ENCODE assay signal across 23 mouse cellular contexts in genomic region chr8:3309636-3310035, GRCm38 (mm10). TPM values are rescaled to one million over a fixed set of nuclear protein-coding genes. Genes with fewer than 3 reads are reported as not detected.
A peak's percentile ranks its signal among the peaks of the same experiment; 100 is the strongest.
DNase-seq lines count a peak whose midpoint lies in the region; TF ChIP-seq lines count a peak whose summit lies in the region.
"Had no signal": no experiment of that assay in that cellular context is flagged by ENCODE, and none has a peak within 500 bp of the region (broad histone marks: within the 10 kb centered on the region; RNA-seq: fewer than 3 reads in every experiment).

No protein-coding gene starts in this region.

- no peak for TF ChIP-seq CTCF in MEL (IDR thresholded peaks at IDR 0.05 in 2 of 3, conservative IDR thresholded peaks at IDR 0.05 in 1 of 3; ENCODE audit: control insufficient read depth in 1 of 3, insufficient read depth in 1 of 3, low read depth in 2 of 3, low read length in 3 of 3, poor library complexity in 1 of 3, severe bottlenecking in 1 of 3)

- no peak for TF ChIP-seq POLR2A in MEL (IDR thresholded peaks at IDR 0.05; ENCODE audit: control insufficient read depth in 1 of 2, insufficient read depth in 1 of 2, low read depth in 1 of 2, low read length in 2 of 2, poor library complexity in 1 of 2)

- H3K79me2 ChIP-seq in MEL (ENCODE audit: control insufficient read depth, insufficient read depth, low read length, poor library complexity): no peaks in the 10 kb centered on the region

- H3K27me3 ChIP-seq in MEL (ENCODE audit: control insufficient read depth in 1 of 2, insufficient read depth in 2 of 2, low read length in 2 of 2): no peaks in the 10 kb centered on the region
- H3K27me3 ChIP-seq: embryonic facial prominence, embryonic 12.5 days; forebrain, embryonic 13.5 days; forebrain, embryonic 15.5 days had no signal

- H3K4me3 ChIP-seq in MEL (ENCODE audit: control insufficient read depth in 1 of 2, insufficient read depth in 1 of 2, low read depth in 2 of 2, low read length in 2 of 2): peak overlapping the region; percentile 13 to 57; a peak in 2 of 4 replicates
- H3K4me3 ChIP-seq: embryonic facial prominence, embryonic 10.5 days; embryonic facial prominence, embryonic 12.5 days; forebrain, embryonic 13.5 days; forebrain, embryonic 15.5 days had no signal

- TF ChIP-seq RAD21 in MEL (IDR thresholded peaks at IDR 0.05; ENCODE audit: low read depth, low read length): no peak

- peaks cover 0 to 6% of the 10 kb centered on the region in 2 experiments; a peak in 2 of 4 replicates for H3K36me3 ChIP-seq in MEL (ENCODE audit: control insufficient read depth in 1 of 2, insufficient read depth in 2 of 2, low read length in 2 of 2)
- H3K36me3 ChIP-seq: embryonic facial prominence, embryonic 10.5 days; embryonic facial prominence, embryonic 12.5 days; forebrain, embryonic 15.5 days had no signal

- H3K4me1 ChIP-seq in MEL (ENCODE audit: control insufficient read depth in 1 of 2, insufficient read depth in 2 of 2, low read length in 2 of 2): peaks cover 0 to 5% of the 10 kb centered on the region in 2 experiments; a peak in 3 of 4 replicates
- H3K4me1 ChIP-seq: embryonic facial prominence, embryonic 10.5 days; embryonic facial prominence, embryonic 12.5 days; forebrain, embryonic 13.5 days; forebrain, embryonic 15.5 days had no signal

- no peak overlapping the region for H3K27ac ChIP-seq in MEL (ENCODE audit: control insufficient read depth, low read depth, low read length)
- H3K27ac ChIP-seq: embryonic facial prominence, embryonic 10.5 days; embryonic facial prominence, embryonic 12.5 days; forebrain, embryonic 13.5 days; forebrain, embryonic 15.5 days had no signal

- no peak for TF ChIP-seq EP300 in MEL (IDR thresholded peaks at IDR 0.05; ENCODE audit: low read depth in 1 of 2, low read length in 2 of 2)

- DNase-seq in layer of hippocampus, adult 11-12 months (ENCODE audit: low spot score): peak; percentile 39
- DNase-seq in layer of hippocampus, postnatal 14 days (ENCODE audit: low spot score in 2 of 2): no peak
- DNase-seq in left cerebral cortex, adult 11 months (ENCODE audit: low spot score): peak; percentile 12
- no peak for DNase-seq in left cerebral cortex, postnatal 4 days
- DNase-seq in lung, postnatal 36 days: peak; percentile 16
- no peak for DNase-seq in lung, postnatal 25 days (ENCODE audit: low spot score)
- DNase-seq in MEL (ENCODE audit: low read depth, low spot score): peak; percentile 59
- no peak for DNase-seq in thymus, postnatal 36 days
- DNase-seq: adrenal gland, adult 8-10 months; adrenal gland, postnatal 14 days; adrenal gland, postnatal 36 days; cerebellum, adult 11-12 months; cerebellum, adult 2 months; cerebellum, adult 9-10 months; cerebellum, postnatal 25 days had no signal

- intact Hi-C loops in left cerebral cortex, postnatal 4 days (cut with DNase I): no loop called here

- no peaks in the 10 kb centered on the region for H3K9me3 ChIP-seq in MEL (replicated peaks; ENCODE audit: insufficient read depth, low read length)
- H3K9me3 ChIP-seq: forebrain, embryonic 15.5 days had no signal

- peak overlapping the region; percentile 32; the same call in 1 of the 2 replicates for H3K9ac ChIP-seq in MEL (ENCODE audit: control insufficient read depth, low read depth, low read length, poor library complexity, severe bottlenecking)
- H3K9ac ChIP-seq: embryonic facial prominence, embryonic 12.5 days; forebrain, embryonic 13.5 days; forebrain, embryonic 15.5 days had no signal

TF ChIP-seq in MEL, 35 proteins besides CTCF, POLR2A, EP300 and RAD21:
- TF ChIP-seq MAZ (IDR thresholded peaks at IDR 0.05; ENCODE audit: low read depth, low read length) (no peak), GABPA (IDR thresholded peaks at IDR 0.05; ENCODE audit: low read depth, low read length) (no peak), TCF12 (IDR thresholded peaks at IDR 0.05; ENCODE audit: low read depth, low read length) (no peak)

RNA-seq across cellular contexts. Expression of gene Insr, which starts 30.2 kb away (rescaled TPM):
- total RNA-seq in layer of hippocampus, postnatal 14 days (2021): 10 to 100 TPM; 47.2 to 54.2 TPM
- total RNA-seq in left cerebral cortex, postnatal 4 days (2021): 10 to 100 TPM; 59.8 to 61.2 TPM
- total RNA-seq in MEL (2012; rRNA removed): 5.2 and 5.3 TPM in 2 replicates
- polyA plus RNA-seq in MEL (2012; ENCODE audit: insufficient read depth in 1 of 2, insufficient read length in 2 of 2, low read depth in 1 of 2, low replicate concordance in 2 of 2, missing spikeins in 1 of 2): 1 to 10 TPM in 1 of 2 experiments, not detected in 1; 7.6 TPM

RNA-seq across cellular contexts. Expression of gene A430078G23Rik, which starts 43.6 kb away (rescaled TPM):
- under 1 TPM; 0.14 to 0.36 TPM for total RNA-seq in layer of hippocampus, postnatal 14 days (2021)
- under 1 TPM in 1 of 2 experiments, not detected in 1; 0.30 TPM for total RNA-seq in left cerebral cortex, postnatal 4 days (2021)
- 2.0 and 2.8 TPM in 2 replicates for total RNA-seq in MEL (2012; rRNA removed)
- 1 to 10 TPM in 1 of 2 experiments, not detected in 1; 3.8 TPM for polyA plus RNA-seq in MEL (2012; ENCODE audit: insufficient read depth in 1 of 2, insufficient read length in 2 of 2, low read depth in 1 of 2, low replicate concordance in 2 of 2, missing spikeins in 1 of 2)
- polyA plus RNA-seq: C2C12; cerebellum, adult 2 months; cortical plate, adult 2 months; embryonic facial prominence, embryonic 12.5 days; forebrain, embryonic 11.5 days; Patski had no signal

Comparison
In these comparisons a context has a peak if more than half of its experiments do, and no peak if none do; other contexts are left out.
1. DNase-seq: peak in layer of hippocampus, adult 11-12 months (single experiment), left cerebral cortex, adult 11 months (single experiment), lung, postnatal 36 days (single experiment) and MEL (single experiment); none in layer of hippocampus, postnatal 14 days (0 of 2), left cerebral cortex, postnatal 4 days (single experiment), lung, postnatal 25 days (single experiment) and thymus, postnatal 36 days (0 of 2).